23 mouse cellular contexts compared by ENCODE assay signal in genomic region chr10:59720017-59720416, GRCm38 (mm10).
"Had no signal": no experiment of that assay in that cellular context is flagged by ENCODE, and none has a peak within 500 bp of the region (broad histone marks: within the 10 kb centered on the region; RNA-seq: fewer than 3 reads in every experiment).

No protein-coding gene starts in this region.

- H3K4me3 ChIP-seq: gastrocnemius, adult 2 months; heart, embryonic 10.5 days; heart, embryonic 12.5 days; hindbrain, embryonic 10.5 days; hindbrain, embryonic 12.5 days; left cerebral cortex, adult 2 months; liver, embryonic 13.5 days; liver, embryonic 15.5 days had no signal

- H3K27ac ChIP-seq: gastrocnemius, adult 2 months; heart, embryonic 10.5 days; hindbrain, embryonic 10.5 days; hindbrain, embryonic 12.5 days; hindbrain, embryonic 14.5 days; left cerebral cortex, adult 2 months; liver, embryonic 13.5 days; liver, embryonic 15.5 days had no signal

- H3K27me3 ChIP-seq: heart, embryonic 12.5 days; hindbrain, embryonic 12.5 days; liver, embryonic 13.5 days; liver, embryonic 15.5 days had no signal

- H3K4me2 ChIP-seq: heart, embryonic 12.5 days; hindbrain, embryonic 12.5 days; hindbrain, embryonic 14.5 days; liver, embryonic 11.5 days; liver, embryonic 13.5 days; liver, embryonic 15.5 days had no signal

- DNase-seq: gastrocnemius, adult 2 months; gastrocnemius, postnatal 10 days; gastrocnemius, postnatal 25 days; heart, adult 18-20 months; heart, postnatal 10 days; heart, postnatal 4 days; kidney, adult 11 months; kidney, adult 2 months; kidney, adult 9 months; kidney, postnatal 10 days; kidney, postnatal 36 days; liver; liver, embryonic 13.5 days had no signal

- H3K9me3 ChIP-seq: heart, embryonic 10.5 days; hindbrain, embryonic 10.5 days; hindbrain, embryonic 12.5 days; liver, embryonic 13.5 days; liver, embryonic 15.5 days had no signal

- H3K36me3 ChIP-seq: heart, embryonic 10.5 days; heart, embryonic 12.5 days; hindbrain, embryonic 12.5 days; liver, embryonic 13.5 days; liver, embryonic 15.5 days had no signal

- ATAC-seq: hindbrain, embryonic 16.5 days; inflammation-experienced regulatory T-cells, adult 6 months had no signal

- H3K9ac ChIP-seq: heart, embryonic 12.5 days; hindbrain, embryonic 12.5 days; hindbrain, embryonic 14.5 days; liver, embryonic 13.5 days; liver, embryonic 15.5 days had no signal
